Mouse (Mus musculus): Measurements from ENCODE around the gene Pax5.

Pax5 gene

GRCm38 (mm10) chr4:44600875-44601274 is 109.4 kb downstream of the Pax5 start:
- no peak for DNase-seq (ENCODE audit: low spot score)

GRCm38 (mm10) chr4:44597965-44598364 is 112.3 kb downstream of the Pax5 start:
- DNase-seq (ENCODE audit: low spot score), result no peak

- no peak for DNase-seq (ENCODE audit: low spot score)
Measured at GRCm38 (mm10) chr4:44593091-44593490, 117.2 kb downstream of the Pax5 start.

- no peak for DNase-seq (ENCODE audit: low spot score)
Measured at GRCm38 (mm10) chr4:44582687-44583086, 127.6 kb downstream of the Pax5 start.

- no peak for DNase-seq (ENCODE audit: low spot score)
Measured at GRCm38 (mm10) chr4:44578591-44578990, 131.7 kb downstream of the Pax5 start.

GRCm38 (mm10) chr4:44577293-44577692 is 133.0 kb downstream of the Pax5 start:
- DNase-seq (ENCODE audit: low spot score), result no peak

GRCm38 (mm10) chr4:44576786-44577185 is 133.5 kb downstream of the Pax5 start:
- no peak for DNase-seq (ENCODE audit: low spot score)

GRCm38 (mm10) chr4:44573017-44573416 is 137.3 kb downstream of the Pax5 start:
- no peak for DNase-seq (ENCODE audit: low spot score)

GRCm38 (mm10) chr4:44572373-44572772 is 137.9 kb downstream of the Pax5 start:
- no peak for DNase-seq (ENCODE audit: low spot score)

GRCm38 (mm10) chr4:44569138-44569537 is 141.1 kb downstream of the Pax5 start:
- no peak for DNase-seq (ENCODE audit: low spot score)

- no peak for DNase-seq (ENCODE audit: low spot score)
Measured at GRCm38 (mm10) chr4:44568666-44569065, 141.6 kb downstream of the Pax5 start.

GRCm38 (mm10) chr4:44566401-44566800 is 143.9 kb downstream of the Pax5 start:
- DNase-seq (ENCODE audit: low spot score), result no peak

- DNase-seq (ENCODE audit: low spot score), result no peak
Measured at GRCm38 (mm10) chr4:44565126-44566082, 144.9 kb downstream of the Pax5 start.

- peak; percentile 65 for DNase-seq (ENCODE audit: low spot score)
Measured at GRCm38 (mm10) chr4:44564602-44565001, 145.7 kb downstream of the Pax5 start.

- no peak for DNase-seq (ENCODE audit: low spot score)
Measured at GRCm38 (mm10) chr4:44560956-44561355, 149.3 kb downstream of the Pax5 start.

- DNase-seq (ENCODE audit: low spot score), result no peak
Measured at GRCm38 (mm10) chr4:44558564-44558955, 151.7 kb downstream of the Pax5 start.

GRCm38 (mm10) chr4:44557815-44558563 is 152.3 kb downstream of the Pax5 start:
- peak; percentile 77 for DNase-seq (ENCODE audit: low spot score)

- DNase-seq (ENCODE audit: low spot score), result no peak
Measured at GRCm38 (mm10) chr4:44556586-44557281, 153.6 kb downstream of the Pax5 start.

GRCm38 (mm10) chr4:44555576-44555975 is 154.7 kb downstream of the Pax5 start:
- DNase-seq (ENCODE audit: low spot score), result no peak

GRCm38 (mm10) chr4:44551470-44551869 is 158.8 kb downstream of the Pax5 start:
- no peak for DNase-seq (ENCODE audit: low spot score)

GRCm38 (mm10) chr4:44549029-44549428 is 161.3 kb downstream of the Pax5 start:
- DNase-seq (ENCODE audit: low spot score), result no peak

GRCm38 (mm10) chr4:44545669-44546068 is 164.6 kb downstream of the Pax5 start:
- no peak for DNase-seq (ENCODE audit: low spot score)
